Mouse (Mus musculus): ENCODE results near the gene Apba1.
A peak's percentile ranks its signal among the peaks of the same experiment; 100 is the strongest.

Apba1 gene

DNA sequence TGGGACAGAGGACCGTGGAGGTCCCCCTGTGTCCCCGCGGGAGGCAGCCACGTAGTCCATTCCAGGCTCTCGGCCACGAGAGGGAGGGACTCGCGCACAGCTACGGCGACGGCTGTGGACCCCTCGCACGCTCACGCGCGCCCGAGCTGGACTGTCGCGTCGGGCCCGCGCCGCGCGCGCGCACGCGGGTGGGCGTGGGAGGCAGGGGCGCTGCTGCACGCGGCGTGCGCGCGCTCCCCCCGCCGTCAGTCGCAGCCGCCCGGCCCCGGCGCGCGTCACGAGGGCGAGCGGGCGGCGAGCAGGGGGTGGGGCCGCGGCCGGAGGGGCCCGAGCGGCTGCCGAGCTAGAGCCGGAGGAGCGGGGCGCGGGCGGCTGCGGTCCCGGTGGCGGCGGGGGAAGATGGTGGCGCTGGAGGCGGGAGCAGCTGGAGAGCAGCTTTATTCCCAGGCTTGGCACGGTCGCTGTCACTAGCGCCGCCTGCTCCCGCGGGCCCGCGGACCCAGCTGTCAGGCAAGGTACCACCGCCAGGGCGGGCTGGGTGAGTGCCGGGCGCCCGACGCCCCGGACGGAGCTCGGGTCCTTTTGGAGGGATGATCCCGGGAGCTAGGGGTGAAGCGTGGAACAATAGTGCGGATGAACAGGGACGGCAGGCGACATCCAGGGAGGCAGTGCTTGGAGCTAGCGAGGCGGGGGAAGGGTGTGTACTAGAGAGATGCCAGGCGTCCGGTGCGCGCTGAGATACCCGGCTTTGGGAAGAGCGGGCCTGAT is at the start of gene Apba1:
Apba1 (plus strand) TSS at position 334 of the 768 bp plus-strand sequence.
- peak; percentile 82 for DNase-seq

DNA sequence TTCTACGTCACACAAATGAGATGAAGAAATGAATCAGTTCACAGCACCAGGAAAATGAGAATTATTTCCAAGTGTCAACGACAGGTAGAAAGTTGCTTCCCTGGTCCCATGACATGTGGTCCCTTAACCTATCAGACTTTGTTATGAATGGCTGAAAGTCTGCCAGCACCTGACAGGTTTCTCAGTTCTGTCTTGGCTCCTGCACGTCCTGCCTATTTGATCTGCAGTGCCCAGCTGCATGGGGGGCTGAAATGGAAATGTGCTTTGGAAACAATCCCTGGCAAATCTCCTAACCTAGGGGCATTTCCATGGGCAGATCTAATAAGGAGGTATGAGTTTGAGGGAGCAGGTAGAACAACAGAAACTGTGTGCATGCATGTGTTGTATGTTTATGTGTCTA is 12.2 kb upstream of the Apba1 start:
- no peak for DNase-seq

DNA sequence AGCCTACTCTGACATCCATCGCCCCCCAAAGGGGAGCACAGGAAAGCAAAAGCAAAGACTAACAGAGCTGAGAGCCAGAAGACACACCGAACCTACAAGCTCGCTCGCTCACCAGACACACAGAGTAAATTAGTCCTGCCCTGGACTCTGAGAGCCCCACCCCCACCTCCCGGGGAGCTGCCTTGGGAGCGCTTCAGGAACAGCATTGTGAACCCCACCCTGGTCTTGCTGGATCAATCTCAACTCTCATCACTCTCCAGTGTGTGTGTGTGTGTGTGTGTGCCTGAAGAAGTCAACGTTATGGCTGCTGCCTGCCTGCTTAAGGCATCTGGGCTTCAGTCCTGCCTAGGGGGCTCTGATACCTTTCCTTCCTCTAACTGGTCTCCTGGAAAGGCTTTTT is 1.7 kb upstream of the Apba1 start:
- DNase-seq: peak; percentile 24

DNA sequence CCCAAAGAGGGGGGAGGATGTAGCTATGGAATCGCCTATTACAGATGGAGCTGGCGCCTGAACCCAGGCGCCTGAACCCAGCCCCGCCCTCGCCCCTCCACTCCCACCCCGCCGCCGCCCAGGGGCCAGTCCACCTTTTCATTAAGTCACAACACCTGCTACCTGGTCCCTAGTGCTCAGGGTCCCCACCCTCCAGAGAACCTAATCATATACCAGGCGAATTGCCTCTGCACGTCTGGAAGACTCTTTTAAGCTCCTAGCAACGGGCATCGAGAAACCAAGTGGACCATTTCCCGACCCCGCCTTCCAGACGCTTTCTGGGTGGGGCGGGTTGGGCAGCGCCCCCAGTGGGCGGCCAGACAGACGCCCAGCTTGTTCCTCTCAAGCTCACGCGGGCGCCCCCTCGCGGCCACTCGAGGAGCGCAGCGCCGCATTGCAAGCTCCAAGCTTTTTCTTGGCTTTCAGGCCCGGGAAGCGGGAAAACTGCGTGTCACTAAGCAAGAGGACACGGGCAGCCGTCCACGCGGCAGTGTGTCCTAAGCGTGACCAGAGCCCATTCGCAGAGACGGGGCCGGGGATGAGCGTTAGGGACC is 630 bp upstream of the Apba1 start:
- peak; percentile 98 for DNase-seq

DNA sequence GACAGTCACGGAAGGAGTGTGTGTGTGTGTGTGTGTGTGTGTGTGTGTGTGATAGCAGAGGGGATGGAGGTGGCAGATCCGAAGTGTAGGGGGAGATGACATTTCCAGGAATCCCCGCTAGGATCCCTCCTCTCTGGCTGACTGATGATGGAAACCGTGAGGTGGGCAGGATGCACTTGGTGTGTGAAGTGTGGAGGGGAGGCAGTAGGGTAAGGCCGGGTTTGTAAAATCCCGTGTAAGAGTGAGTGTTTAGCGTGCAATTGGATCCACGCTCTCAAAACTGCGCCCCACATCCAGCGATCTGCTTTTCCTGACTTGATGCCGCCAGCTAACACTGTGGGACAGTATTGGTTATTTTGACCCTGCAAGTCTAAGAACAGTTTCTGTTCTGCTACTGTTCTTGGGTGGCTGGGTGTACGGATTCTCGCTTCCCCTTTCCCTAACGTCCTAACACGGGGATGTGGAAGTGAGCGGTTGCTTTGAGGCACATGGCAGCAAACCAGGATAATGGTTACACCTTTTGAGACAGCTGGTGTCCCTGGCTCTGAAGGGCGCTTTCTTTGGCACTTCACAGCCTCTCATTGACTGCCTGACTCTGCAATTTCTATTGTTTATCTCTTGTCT is 747 bp downstream of the Apba1 start:
- peak; percentile 22 for DNase-seq

DNA sequence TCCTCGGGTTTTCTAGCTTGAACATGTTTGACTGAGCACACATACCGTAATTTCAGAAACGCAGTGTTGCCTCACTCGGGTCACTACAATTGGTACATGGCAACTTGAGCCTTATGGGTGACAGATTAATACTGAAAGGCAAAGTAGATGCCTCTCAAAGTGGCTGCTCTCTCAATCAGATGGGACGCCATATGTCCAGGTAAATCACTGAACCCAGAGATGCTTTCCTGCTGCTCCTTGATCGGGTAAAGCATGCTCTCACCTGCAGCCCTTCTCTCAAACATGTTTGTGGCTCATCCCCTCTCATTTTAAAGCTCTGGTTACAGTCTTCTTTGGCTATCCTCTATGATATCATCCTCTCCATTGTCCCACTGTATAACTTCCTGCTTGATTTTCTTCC is 4.7 kb downstream of the Apba1 start:
- DNase-seq: no peak

DNA sequence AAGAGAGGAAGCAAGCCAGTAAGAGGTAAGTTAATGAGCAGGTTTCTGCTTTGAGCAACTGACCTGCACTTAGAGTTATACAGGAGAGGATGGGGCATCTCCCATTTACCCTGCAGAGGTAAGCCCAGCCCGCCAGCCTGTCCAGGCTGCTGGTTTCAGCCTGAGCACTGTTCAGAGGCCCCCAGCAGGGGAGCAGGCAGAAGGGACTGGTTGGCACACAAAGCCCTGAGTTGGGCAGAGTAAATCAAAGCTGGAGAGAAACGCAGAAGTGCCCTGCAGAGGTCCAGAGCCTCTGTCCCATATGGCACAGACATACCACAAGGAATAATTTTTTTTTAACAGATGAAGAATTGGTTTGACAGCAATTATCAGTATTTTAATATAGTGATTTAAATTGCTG is 5.4 kb downstream of the Apba1 start:
- DNase-seq: no peak

DNA sequence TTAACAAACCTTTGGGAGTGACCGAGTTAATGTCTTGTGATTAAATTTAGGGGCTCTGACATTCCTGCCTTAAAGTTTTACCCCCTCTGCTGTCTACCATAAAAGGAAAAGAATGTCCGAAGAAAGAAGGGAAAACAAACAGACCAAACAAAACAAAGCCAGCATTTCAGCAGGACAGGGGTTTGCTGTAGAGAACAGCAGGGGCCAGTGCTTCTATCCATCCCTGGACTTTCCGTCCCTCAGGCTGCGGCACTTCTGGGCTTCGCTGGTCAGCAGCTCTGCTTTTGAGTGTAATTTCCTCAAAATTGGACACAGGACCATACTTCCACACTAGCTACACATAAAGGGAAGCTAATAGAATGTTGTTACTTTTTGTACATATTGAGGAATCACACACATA is 10.2 kb downstream of the Apba1 start:
- DNase-seq: peak; percentile 39

DNA sequence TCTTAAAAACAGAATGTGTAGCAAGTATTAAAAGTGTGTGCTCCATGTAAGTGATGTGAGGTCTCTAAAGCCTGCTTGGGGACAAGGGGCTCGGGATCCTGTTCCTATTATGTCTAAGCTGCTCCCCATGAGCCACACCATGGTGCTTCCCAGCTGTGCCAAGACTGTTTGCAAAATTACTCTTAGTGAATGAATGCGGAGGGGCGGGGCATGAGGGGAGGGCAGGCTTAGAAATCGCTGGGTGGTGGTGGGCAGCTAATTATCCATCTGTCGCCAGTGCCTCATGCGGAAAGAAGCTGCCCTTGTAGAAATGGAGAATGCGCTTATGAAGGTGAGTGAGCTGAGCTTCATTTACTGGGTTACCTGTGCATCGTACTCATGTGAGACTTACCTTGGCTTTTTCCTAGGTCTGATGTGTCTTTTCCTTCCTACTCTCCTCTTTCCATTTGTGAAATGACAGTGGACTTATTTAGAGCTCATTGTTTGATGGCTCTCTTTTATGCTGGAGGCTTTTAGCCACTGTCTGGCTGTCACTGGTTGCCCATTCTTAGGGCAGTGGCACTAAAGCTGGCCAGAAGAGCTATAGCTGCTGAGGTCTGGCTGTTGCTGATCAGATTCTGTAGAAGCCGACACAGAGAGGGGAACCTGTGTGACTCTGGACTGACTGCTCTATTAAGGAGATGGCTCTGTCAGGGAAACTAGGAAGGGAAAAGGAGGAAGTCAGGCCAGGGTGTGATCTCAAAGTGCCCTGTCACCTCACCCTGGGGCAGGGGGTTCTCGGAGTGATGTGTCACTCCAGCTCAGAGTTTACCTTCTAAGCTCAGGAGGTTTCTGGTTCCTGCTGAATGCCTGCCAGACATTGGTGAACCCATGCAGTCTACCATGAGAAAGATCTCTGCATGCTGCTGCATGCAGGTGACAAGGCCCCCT is 12.1 kb downstream of the Apba1 start:
- no peak for DNase-seq

DNA sequence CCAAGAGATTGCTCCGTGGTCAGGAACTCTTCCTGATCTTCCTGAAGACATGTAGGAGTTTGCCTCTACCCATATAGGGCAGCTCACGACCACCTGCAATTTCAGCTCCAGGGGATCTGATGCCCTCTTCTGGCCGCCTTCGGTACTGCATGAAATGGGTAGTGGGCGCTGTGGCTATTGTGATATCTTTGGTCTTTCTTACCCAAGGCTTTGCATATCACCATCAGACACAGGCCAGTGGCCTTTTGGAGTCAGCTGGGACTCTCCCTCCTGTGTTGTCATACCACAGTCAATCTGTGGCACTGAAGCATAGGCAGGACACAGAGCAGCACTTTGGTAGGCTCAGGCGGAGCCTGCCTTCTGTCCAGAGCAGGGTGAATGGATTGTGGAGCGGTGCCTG is 13.3 kb downstream of the Apba1 start:
- DNase-seq: no peak

DNA sequence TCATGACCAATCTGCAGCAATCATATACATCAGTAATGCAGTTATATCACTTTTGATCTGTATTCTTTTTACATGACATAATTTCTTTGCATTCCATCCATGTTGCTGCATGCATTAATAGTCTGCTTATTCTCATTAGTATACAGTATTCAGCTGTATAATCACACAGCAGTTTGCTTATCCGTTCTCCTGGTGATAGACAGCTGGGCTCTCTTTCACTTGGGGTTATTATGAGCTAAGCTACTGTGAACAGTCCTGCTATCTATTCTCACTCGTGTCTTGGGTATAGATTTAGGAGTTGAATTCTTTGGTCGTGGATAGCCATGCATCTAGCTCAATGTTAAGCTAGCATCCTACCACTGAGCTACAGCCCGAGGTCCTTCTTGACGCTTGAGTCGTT is 16.7 kb downstream of the Apba1 start:
- DNase-seq: no peak

DNA sequence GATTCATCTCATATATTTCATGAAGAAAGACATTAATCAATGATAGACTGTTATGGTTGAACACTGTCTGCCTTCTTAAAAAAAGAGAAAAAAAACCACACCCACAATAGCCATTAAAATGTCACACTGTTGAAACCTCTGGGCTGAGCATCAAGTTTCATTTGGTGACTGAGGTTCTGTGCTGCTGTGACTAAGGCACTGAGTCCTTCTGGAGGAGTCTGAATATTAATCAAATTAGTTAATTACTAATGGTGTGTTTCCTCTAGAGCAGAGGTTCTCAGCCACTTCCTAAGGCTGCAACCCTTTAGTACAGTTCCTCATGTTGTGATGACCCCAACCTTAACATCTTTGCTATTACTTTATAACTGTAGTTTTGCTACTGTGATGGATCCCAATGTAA is 20.4 kb downstream of the Apba1 start:
- no peak for DNase-seq

DNA sequence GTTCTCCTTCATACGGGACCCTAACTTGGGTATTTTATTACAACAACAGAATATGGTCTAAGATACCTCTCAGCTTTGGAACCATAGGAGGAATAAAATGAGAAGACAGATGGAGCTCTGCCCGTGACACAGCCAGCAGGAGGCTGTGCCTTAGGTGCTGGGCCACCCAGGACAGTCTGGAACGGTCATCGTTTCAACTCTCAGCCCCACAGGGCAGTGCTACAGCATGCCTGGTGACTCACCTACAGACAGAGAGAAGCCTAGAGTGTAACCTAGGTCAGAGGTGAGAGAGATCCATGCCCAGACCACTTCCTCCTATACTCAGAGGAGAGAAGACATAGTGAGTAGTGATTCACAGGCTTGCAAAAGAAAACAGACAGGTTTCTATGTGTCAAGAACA is 21.4 kb downstream of the Apba1 start:
- no peak for DNase-seq

DNA sequence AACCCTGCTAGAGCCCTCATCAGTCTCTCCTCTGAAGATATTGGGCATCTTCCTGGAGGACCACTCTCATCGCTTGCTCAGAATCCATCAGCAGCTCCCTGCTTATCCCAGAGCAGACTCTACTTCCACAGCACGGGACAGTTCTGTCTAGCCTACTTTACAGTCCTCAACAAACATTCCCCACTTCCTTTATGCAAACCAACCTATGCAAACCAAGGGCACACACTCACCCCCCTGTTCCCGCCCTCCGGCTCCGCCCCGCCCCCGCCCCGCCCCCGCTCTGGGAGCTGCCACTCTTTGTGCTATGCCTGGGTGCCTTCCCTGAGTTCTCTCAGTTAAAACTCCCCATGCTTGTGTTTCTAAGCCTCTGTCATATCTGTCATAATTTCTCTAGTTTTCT is 23.3 kb downstream of the Apba1 start:
- DNase-seq: no peak

DNA sequence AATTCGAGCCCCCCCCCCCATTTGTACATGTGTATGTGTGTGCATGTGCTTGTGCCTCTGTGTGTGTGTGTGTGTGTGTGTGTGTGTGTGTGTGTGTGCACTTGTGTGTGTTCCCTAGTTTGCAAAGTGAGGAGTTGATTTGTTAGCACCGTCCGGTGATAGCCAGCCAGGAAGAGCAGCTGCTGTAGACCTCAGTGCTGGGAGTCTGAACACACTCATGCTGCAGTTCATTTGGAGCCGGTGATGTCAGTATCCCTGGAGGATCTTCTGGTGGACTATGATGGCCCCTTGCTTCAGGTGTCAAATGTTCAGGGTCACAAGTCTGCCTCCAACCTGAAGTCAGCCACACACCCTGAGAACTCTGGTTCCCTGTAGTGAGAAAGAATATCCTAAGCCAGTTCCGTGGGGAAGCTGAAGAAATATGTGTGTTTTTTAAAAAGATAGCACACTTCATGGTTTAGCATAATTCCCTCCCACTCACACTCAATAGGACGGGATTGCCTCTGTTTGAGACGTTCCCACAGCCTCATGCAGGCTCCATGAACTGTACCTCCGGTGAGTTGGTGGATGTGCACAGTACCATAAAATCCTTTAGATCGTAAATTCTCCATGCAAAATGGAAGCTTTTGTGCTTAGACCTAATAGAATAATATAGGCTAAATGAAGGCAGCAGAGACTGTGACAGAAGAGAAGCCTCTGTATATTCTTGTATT is 29.9 kb downstream of the Apba1 start:
- no peak for DNase-seq

DNA sequence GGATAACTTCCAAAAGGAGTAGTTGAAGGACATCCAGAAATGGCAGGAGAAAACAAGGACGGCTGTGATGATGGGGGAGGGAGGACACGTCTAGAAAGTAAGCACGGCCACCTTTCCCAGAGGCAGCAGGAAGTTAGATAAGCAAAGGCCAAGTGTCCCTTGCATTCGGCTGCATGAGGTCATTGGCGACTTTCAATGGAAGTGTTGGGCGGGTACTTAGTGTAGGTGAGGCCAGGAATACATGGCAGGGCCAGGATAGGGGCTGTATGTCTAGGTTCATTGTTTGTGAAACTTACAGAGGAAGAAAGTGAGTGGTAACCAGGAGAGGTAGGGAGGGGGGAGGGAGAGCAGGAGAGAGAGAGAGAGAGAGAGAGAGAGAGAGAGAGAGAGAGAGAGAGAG is 33.0 kb downstream of the Apba1 start:
- no peak for DNase-seq

DNA sequence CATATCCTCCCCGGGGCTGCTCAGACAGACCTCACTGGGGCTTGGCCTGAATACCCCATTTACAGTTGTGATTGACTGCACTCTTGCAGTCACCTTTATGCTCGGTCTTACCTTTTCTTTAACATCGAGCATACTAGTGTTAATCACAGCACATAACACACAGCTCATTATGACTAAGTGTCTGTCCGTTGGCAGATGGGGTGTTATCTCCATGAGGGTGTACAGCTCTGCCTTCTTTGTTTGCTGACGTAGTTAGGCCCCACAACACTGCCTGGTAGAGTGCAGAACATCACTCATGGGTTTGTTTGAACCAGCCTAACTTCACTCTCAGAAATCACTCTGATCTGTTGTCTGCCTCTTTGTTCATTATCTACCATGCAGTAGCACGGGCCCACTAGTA is 33.9 kb downstream of the Apba1 start:
- DNase-seq: no peak

DNA sequence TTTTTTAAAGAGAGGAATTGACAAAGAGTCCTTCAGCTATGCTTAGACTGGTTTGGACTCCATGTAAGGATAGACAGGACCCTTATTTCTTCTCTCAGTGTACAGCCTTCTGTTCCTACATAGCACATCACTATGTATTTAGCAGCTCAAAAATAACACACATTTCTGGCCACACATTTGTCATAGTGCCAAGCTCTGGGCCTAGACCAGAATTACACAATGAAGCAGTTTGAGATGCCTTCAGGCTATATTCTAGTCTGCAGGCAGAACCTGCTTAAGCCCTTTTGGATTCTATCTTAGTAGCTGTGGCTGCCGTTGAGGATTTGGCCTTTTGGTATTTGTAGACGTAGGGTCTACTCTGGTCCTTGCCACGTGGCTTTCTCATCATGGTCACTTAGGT is 35.8 kb downstream of the Apba1 start:
- no peak for DNase-seq

DNA sequence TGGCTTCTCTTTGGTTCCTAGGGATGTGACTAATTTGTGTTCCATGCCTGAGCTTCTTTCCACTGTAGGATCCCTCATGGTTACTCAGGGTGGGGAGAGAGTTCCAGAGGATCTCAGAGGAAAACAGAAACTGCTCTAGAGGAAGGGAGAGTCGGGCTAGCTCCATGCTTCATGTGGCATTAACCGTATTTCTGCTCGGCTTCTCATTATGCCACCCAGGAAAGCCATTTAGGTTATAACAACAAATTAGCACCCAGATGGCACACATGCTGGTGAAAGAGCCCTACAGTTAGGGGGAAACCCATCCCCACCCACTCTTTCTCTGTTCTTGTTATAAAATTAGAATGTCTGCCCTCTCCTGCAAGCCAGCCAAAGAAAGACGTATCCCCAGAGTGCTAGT is 36.5 kb downstream of the Apba1 start:
- DNase-seq: no peak

DNA sequence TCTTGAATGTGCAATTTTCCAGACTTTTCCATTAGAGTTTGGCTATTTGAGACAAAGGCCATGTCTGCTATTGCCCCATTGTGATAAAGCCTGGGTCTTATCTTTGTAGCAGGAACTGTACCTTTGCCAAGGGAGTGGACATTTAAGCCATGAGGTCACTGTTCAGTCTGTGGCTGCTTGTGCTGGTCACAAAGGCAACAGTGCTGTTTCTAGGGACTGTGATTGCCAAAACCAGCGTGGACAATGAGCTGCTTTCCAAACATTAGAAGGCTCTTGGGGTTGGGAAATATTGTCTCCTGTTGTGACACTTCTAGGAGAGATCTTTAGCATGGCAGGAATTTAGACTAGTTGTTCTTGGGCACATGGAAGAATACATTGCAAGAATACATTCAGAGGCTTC is 42.5 kb downstream of the Apba1 start:
- no peak for DNase-seq

DNA sequence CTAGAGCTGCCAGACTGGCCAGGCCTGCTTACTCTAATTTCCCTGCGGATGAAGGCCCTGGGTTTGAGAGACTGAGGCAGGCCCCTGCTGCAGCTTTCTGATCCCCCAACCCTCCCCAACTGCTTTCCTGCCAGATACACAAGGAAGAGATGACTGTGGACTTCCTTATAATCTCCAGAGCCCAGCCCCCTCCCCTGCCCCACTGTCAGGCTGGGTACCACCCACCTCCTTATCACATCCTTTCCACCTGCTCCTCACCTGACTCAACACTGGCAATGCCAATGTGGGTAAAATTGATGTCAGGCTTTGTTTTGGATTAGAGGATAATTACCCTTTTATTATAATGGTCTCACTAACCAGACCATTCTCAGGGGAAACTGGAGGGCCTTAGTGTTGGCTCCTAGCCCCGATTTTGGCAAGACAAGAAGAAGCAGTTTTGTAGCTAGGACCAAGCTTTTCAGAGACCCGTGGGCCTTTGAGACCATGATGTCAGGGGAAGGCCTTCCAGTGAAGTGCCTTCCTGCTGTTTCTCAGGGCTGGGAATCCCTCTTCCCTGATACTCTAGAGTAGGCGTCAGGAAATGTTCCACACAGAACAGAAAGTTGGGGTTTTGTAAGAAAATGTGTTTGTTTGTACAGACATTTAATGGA is 44.7 kb downstream of the Apba1 start:
- DNase-seq: no peak

DNA sequence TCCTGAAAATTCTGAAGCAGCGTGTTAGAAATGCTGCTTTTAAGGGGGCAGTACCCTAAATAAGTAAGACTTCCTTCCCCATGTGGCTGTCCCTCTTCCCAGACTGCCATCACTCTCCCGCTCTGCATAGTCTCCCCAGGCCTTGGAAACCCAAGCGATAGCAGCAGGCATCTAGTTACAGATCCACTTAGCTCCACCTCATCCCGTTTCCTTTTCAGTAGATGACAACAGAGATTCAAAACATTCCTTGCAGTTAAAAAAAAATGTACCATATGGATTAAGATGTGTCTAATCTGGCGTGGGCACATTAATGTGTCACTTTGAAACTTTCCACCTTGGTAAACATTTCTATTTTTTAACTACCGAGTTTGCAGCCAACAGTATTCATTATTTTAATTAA is 48.1 kb downstream of the Apba1 start:
- peak; percentile 22 for DNase-seq

Data from kidney, postnatal 10 days (tissue).